Mouse (Mus musculus) right cerebral cortex, adult 18-20 months (tissue): ENCODE measurements at regions not wholly inside any gene's neighbourhood (a gene's known extent, or its start where the extent isn't known, plus 50 kb on each side); places are given as distances from the start of the nearest gene placed in this dataset.

Experiments
- DNase-seq: peaks from one replicate; pipeline ENCODE4 v3.0.0; 2022; ENCODE audit warnings: mixed read lengths

DNA sequence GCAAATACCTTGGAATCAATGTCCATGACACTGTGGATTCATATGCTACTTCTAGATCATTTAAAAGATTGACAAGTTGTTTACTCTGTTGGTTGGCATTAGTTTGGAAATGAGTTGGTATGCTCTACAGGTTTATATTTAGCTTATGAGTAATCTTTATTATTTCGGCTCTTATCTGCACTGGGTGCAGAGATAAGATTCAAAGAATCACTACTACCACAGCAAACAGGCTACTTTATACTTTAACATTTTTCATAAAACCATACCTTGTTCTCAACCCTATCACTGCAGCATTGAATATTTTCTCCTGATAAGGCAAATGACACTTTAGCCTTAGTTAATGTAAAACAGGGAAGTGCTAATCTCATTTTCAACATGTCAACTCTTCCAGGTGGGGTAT lies 153.7 kb upstream of the Tmem161b start:
- DNase-seq, result no peak
